Mouse (Mus musculus) cerebral cortex, adult 2 months (tissue): ENCODE measurements around the gene Pcdh11x.

Source experiments
- WGBS: fragments of 180-500 bp; shearing (Covaris S2); methylation state at CpG from one replicate; pipeline ENCODE4 v1.1.7; 2018; 5-methylcytosine and 5-hydroxymethylcytosine counted together

Pcdh11x gene

GRCm38 (mm10) chrX:120290011-120290899, at the start of gene Pcdh11x:
TSS of gene Pcdh11x (plus strand) at chrX:120290259.
- 1% methylated on average over 33 of the region's 40 CpGs for WGBS

- 79% methylated on average over 2 of the region's 2 CpGs for WGBS
Observed at GRCm38 (mm10) chrX:120260089-120260488, 30.0 kb upstream of the Pcdh11x start.

DNA sequence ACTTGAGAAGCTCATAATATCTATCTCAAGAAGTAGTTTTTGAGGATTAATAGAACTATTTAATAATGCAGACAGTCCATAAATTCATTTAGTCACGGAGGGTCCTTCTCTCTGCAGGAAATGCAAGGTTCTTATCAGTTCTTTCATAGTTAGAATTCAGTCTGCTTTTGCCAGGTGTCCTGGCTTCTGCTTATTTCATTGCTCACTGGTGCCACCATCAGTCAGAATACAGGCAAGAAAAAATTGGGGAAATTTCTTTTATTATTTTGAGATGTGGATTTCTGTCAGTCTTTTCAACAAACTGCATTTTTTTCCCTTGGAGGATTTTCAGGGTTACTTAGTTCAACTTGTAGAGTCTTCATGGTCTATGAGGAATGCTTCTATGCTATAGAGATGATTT, 2.6 kb upstream of the Pcdh11x start:
- WGBS = 0% methylated on average over 1 of the region's 1 CpGs

- WGBS = under 1% methylated on average over 18 of the region's 18 CpGs
Observed at GRCm38 (mm10) chrX:120290900-120291280, 831 bp downstream of the Pcdh11x start.

DNA sequence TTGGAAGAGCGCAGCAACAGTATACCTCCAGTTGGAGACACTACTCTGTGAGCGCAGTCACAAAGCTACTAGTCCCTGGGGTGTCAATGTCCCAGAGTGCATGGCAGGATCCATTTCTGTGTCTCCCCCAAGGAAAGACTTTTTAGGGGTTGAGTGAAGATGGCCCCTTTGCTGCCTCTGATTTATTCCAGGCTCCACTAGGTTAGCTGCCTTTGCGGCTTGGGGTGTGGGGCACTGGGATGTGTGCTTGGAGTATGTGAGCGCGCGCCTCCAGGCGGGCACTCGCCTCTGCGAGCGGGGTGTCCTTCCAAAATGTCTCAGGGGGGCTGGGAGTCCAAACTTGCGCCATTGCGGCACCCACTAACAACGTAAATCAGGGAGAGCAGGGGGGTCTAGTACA, 1.6 kb downstream of the Pcdh11x start:
- 4% methylated on average over 13 of the region's 13 CpGs for WGBS

DNA sequence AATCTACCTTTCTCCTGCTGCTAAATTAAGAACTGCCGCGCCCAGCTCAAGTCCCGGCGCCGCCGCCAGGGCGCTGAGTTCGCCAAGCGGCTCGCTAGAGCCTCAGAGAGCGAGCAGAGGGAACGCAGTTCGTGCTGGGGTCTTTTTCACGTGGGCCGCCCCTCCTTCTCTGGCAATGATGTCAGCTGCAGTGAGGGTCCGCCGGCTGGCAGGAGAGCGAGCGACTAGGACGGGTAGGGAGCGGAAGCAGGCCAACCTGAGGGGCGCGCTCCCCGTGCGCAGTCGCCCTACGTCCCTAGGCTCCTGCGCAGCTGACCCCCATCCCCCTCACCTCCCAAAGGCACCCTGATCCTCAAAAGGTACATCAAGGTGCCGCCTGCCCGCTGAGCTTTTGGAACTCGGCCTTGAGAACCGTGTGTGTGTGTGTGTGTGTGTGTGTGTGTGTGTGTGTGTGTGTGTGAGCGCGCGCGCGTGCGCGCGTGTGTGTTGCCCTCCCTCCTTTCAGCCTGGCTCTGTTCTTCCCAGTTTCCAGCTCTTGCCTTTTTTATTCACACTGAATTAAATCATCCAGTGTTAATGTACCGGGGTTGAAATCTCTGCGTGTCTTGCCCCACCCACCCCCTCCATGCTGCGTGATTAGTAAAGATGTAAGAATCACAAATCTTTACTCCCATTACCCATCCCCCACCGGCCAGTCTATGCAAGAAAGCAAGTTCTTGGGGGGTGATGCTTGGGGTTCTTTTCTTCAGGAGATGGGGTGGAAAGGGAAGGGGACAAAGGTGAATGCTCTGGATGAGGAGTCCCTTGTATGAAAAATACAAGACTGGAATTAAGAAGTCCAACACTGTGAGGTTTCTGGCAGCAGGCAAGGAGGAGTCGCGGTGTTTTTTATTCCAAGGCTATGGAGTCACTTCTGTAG, 3.0 kb downstream of the Pcdh11x start:
- WGBS = under 1% methylated on average over 39 of the region's 46 CpGs

- WGBS = 68% methylated on average over 2 of the region's 2 CpGs
Observed at GRCm38 (mm10) chrX:120301469-120302175, 11.6 kb downstream of the Pcdh11x start.

DNA sequence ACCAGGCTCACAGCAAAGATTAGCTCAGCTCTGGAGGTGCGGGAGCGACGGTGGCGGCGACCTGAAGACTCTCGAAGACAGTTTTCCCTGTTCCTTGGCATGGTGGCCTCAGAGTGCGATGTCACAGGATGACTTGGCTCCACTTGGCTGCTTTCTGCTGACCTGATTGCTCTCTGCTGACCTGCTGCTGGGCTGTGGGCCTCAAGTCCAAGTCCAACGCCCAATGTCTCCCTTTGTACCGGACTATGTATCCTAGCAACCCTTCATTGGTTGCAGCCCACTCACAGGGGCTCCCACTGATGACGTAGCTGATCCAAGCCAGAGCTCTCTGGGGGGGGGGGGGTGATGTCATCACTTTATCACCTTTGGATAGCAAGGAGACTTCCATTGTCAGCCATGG, 22.9 kb downstream of the Pcdh11x start, which contains the start of gene H2afb3:
Gene H2afb3 (minus strand): TSS at position 101 of the 400 bp plus-strand sequence.
- 93% methylated on average over 9 of the region's 10 CpGs for WGBS

DNA sequence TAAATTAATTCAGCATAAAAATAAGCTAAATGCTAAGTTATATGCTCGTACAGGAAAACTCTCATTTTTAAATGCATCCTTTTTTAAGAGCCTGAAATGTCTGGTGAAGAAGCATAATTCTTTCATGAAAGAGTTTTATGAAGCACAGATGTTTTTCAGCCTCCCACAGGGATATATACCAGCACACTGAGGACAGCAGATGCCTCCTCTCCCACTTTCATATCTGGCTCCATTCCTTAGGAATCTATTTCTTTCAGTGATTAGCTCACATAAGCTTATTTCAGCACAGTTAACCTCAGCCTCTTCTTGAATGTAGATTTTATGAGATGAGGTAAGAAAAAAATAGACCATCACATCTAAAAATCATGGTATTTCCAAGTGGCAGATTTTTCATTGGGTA, 176.2 kb downstream of the Pcdh11x start:
- 50% methylated on average over 1 of the region's 1 CpGs for WGBS

- WGBS = 42% methylated on average over 3 of the region's 3 CpGs
Observed at GRCm38 (mm10) chrX:120524986-120525385, 234.9 kb downstream of the Pcdh11x start.

- WGBS = 93% methylated on average over 1 of the region's 1 CpGs
Observed at GRCm38 (mm10) chrX:120599309-120599708, 309.2 kb downstream of the Pcdh11x start.

DNA sequence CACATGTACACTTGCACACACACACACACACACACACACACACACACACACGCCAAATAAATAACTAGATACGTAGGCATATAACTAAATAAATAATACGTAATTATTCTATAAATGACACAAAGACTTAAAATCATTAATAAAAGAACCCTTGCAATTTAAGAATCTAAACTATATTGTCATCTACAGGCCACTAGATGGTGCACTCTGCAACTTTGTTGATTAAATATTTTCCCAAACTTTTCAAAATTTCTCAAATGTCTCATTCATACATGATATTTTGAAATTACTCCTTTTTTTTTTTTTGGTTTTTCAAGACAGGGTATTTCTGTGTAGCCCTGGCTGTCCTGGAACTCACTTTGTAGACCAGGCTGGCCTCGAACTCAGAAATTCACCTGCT, 328.4 kb downstream of the Pcdh11x start:
- WGBS = 57% methylated on average over 4 of the region's 4 CpGs

- 76% methylated on average over 1 of the region's 1 CpGs for WGBS
Observed at GRCm38 (mm10) chrX:120670236-120670635, 380.2 kb downstream of the Pcdh11x start.

- whole genome bisulfite sequencing = 26% methylated on average over 1 of the region's 1 CpGs
Observed at GRCm38 (mm10) chrX:120735792-120736191, 445.7 kb downstream of the Pcdh11x start.

DNA sequence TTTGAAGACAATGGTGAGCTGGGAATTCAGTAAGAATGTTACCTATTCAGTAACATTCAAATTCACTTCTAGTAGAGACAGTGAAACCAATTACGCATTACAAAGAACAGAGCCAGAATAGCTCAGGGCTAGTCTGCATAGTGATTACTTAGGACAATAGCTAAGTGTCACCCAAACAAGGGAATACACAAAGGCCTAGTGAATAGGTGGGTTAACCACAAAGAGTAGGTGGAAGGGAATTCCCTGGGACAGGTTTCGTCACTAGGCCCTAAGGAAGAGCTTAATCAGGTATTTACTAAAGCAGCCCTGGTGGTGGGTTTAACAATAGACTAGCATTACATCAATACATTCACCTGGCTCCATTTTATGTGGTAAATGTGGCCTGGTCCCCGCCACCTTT, 654.5 kb downstream of the Pcdh11x start:
- WGBS = 69% methylated on average over 3 of the region's 3 CpGs
